Mouse (Mus musculus): Measurements from ENCODE around the gene Sycp2.

DNA sequence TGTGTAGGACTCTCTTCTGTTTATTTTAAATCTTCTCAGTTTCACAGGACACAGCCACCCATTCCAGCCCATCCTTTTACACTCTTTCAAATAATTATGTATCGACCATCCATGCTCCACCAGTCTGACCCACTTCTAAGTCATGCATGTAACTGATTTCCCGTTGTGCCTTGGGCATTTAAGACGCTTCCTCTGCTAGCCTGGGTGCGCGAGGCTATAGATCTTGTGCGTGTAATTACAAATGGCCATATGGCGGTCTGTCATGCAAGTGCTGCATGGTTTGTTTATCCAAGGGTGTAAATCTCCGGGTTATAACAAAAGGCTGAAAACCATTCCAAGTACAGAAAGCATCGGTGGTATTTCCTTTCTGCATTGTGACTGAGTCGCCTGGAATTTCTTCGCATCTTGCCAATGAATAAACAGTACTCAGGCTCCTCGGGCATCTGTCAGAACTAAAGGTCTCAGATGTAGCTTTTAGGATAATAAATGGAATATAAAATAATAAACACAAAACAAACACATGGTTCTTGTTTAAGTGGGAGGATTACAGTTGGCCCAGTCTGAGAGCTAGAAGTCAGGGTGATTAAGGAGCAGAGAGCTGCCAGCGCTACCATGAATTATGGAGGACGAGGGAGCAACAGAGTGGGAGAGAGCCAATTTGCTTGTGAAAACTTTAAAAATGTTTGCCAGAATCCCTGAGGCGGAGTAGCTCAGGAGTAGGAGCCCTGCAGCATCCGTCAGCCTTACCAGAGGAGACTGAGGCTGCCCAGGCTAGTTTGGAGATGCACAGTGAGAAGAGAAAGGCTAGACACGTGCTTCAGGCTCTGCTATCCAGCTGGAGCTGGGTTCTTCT, 47.4 kb upstream of the Sycp2 start:
- TF ChIP-seq POLR2A (IDR thresholded peaks at IDR 0.05; ENCODE audit: borderline replicate concordance, extremely low read depth, insufficient read depth, insufficient read length, poor library complexity, severe bottlenecking) (no peak), CTCF (IDR thresholded peaks at IDR 0.05; ENCODE audit: borderline replicate concordance, extremely low read depth, insufficient read depth, insufficient read length) (no peak)

Measured in brain, embryonic 14.5 days (tissue).